Mouse (Mus musculus) adipocyte (in vitro differentiated cells): Measurements from ENCODE around the gene Sema6d.

Source experiments
- DNase-seq: peaks from one replicate; pipeline ENCODE4 v3.0.0-alpha.2; 2016; ENCODE audit warnings: low spot score

Sema6d gene

GRCm38 (mm10) chr2:124401727-124402380 is 312.1 kb downstream of the Sema6d start:
- DNase-seq: no peak

DNA sequence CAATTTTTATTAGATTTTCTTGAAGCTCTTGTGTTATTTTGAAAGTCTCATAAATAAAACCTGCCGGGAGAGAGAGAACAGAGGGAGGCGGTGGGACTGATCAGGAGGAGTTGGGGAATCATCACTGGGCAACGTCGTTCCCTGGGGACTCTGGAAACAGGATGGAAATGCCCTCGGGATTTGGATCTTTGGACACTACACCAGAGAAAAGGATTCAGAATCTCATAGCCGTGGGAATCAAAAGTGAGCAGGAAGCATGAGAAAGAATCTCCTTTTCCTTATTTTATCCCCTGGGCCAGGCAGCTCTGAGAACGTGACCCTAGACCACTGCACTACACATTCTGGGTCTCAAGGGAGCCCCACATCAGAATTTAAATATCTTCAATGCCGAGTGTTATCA is 313.8 kb downstream of the Sema6d start:
- no peak for DNase-seq

DNA sequence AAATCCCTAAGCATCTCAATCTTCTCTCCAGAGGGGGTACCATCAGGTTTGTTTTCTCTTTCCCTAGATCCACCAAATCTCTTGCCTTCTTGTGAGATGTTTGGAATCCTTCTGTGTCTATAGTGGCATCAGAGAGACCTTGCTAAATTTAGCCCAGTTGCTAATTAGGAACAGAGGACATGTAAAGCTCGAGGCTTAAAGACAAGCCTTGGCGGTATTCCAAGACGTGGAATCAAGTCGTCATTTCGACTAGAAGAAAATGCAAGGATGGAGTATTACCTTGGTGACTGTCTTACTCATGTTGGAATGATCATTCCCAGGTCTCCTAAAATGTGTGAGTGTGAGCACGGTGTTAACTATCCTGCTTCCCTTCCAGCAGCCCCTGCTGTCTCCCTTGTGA is 314.2 kb downstream of the Sema6d start:
- DNase-seq: no peak

DNA sequence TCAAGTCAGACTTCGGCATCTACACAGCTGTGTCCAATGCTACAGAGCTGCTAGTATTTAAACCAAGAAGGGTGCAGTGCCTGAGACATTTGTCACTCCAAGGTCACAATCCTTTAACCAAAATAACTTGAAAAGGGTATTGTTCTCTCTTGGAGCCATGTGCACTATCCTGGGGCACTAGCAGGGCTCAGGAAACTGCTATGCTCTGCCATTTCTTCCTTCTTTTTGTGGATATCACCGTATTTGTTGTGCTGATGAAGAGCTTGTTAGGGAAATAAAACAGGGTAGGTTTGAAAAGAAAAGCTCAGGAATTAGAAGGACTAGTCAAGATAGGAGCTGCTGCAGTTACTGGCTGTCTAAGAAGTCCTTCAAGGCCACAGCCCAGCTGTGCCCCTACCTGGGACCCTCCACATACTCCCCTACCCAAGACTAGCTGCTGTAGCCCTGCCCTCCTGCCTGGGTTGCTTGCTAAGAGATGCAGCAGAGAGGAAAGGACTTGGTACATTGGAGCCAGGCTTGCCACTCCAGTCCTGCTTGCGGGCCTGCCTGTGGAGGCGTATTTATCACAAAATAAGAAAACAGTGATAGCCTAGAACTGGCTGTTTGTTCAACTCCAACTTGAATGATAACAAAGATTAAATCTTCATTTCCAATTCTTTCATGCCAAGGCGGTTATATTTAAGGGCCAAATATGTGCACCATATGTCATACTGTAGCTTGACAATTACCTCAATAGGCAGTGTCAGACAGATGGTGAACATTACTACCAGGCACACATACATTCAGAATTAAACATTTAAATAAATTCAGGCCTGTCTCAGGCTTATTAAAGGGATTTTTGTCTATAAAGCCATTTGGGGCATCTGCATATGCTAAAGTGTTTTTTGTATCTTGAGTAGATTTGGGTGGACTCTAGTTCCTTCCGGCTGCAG is 315.1 kb downstream of the Sema6d start:
- DNase-seq: no peak

DNA sequence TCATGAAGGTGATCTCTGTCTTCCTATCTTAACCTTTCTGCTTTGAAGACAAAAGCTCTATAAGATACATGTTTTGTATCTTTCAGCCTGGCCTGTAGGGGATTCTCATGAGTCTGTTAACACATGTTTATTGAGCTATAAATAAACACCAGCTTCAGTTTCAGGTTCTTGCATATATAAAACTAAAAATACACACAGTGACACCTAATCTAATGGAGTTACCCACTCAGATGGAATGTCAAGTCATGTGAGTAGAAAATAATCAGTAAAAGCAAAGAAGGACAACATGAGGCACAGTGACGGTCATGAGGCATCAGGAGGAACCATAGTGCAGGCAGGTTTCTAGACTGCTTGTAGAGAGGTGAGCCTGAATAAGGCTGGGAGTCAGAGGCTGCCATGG is 319.2 kb downstream of the Sema6d start:
- no peak for DNase-seq

DNA sequence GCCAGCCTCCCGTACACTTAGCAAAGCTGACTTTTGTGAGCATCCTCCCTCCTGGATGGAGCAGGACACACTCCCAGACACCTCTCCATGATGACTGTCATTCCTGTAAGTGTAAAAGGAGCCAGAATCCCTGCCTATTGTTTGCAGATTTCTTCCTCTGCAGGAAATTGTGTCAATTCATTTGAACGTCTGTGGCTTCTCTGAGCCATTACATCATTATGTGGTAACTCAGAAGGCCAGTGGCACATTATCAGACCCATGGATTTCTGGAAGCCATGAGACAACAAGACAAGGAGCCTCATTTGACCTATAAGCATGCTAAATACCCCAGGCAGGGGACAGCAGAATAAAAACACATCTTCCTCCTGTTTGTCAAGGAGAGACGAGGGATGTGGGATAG is 327.0 kb downstream of the Sema6d start:
- DNase-seq: no peak

GRCm38 (mm10) chr2:124418319-124418718 is 328.6 kb downstream of the Sema6d start:
- DNase-seq: peak; percentile 35

DNA sequence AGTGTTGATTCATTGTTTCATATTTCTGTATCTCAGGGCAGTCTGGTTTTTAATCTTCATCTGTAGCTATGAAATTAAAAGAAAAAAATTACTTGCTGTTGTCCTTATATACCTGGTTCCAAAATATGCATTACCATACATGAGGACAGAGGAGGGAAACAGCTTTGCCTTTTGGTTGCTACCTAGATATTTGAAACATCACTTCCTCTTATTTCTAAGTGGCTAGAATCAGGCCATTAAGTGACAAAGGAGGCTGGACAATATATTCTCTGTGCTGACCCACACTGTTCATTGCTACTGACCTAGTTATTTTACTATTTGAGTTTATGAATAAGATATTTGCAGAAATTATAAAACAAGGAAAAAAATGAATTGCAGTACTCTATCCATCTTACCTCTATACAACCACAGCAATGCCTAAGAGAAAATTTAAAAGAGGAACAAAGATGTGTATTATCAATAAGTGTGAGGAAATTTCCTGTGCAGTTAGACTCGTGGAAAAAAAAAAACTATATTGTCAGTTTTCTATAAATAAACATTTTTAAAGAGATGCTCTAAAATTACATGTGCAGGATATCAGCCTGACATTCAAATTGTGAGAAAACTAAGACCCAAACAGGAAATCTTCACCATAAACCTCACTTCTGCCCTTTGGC is 330.5 kb downstream of the Sema6d start:
- no peak for DNase-seq

GRCm38 (mm10) chr2:124429744-124430143 is 340.0 kb downstream of the Sema6d start:
- DNase-seq: no peak

GRCm38 (mm10) chr2:124430708-124431107 is 340.9 kb downstream of the Sema6d start:
- DNase-seq: no peak

DNA sequence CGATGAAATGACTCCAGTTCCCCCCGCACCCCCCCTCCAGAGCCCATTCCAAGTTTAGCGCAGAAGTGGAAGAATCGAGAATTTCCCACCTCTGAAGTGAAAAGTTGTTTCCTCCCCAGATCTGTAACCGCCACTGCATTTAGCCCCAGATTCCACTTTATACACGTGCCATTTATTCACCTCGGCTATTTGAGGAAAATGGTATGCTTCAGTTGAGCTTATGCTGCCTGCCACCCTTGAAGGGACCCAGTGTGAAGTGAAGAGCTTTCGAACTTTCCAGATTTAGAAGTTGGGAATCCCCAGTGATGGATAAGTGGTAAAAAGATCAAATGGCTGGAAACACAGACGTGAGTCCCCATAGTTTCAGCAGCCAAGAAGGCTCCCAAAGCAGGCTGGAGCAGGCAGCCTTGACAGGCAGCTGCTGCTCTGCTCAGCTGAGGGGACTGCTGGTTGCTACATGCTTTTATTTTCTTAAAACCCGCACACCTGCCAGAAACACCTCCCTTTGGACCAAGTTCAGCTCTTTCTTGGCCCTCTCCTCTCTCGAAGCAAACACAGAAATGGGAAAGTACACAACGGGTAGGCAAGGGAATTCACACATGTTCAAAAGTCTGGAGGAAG is 345.7 kb downstream of the Sema6d start:
- DNase-seq: no peak

GRCm38 (mm10) chr2:124436704-124437103 is 346.9 kb downstream of the Sema6d start:
- DNase-seq: no peak

DNA sequence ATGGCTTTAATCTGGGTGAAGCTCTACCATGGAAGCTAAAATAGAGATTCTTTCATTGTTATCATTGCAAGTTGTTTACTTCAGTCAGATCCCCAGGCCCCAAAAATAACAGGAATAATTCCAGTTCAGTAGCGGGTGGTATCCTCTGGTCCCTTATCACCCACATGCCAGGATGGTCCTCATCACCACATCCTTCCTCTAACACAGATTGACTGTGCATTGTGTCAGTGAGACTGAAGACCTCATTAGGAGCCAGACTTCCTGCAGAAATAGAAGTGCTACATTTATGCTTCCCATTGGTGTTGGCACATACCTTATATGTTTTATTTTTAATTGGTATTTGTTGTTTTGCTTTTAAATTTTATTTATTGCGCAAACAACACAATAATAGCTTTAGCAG is 354.4 kb downstream of the Sema6d start:
- DNase-seq: no peak

DNA sequence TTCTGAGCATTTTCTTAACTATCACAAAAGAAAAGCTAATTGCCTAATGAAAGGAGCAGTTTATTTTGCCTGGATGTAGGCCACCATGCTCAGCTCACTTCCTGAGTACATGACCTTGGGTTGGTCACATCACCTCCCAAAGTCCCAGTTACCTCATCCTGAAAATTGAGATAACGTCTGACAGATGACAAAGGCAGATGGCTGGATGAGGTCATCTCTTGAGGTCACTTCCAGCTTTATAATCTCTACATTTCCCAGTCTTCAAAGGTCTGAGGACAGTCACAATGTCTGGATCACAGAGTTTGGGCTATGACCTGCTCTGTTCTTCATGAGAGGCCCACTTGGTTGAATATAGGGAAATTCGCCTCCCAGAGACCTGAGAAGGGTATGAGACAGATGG is 366.1 kb downstream of the Sema6d start:
- no peak for DNase-seq

DNA sequence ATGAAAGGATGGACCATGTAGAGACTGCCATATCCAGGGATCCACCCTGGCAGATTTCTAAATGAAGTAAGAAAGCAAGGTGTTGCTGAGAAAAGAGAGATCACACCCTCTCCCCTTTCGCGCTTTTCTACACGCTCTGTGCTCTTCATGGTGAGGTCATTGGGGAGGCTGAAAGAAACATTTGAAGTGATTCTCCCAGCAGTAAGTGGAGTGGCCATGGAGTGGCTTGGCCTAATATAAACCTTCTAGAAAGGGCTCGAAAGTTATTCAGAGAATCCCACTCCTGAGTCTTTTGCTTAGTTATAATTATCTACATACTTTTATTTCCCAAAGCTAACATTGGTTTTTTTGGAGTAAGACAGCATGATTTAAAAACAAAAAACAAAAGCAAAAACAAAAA is 367.2 kb downstream of the Sema6d start:
- DNase-seq: no peak

DNA sequence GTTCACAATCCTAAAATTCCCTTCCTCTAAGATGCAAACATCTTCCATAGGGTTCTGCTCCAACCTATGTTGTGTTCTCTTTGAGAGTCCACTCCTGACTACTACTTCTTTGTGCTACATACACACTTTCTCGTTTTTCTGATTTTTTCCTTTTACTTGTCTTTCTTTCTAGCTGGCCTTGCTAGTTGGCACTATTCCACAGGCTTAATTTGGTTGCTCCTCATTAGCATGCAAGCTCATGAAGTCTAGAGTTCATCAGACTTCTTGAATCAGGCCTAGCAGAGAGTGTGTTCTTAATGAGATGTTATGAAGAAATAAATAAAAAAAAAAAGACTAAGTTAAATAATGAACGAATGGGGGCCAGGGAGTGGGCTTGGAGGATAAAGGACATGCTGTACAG is 368.3 kb downstream of the Sema6d start:
- DNase-seq: no peak

DNA sequence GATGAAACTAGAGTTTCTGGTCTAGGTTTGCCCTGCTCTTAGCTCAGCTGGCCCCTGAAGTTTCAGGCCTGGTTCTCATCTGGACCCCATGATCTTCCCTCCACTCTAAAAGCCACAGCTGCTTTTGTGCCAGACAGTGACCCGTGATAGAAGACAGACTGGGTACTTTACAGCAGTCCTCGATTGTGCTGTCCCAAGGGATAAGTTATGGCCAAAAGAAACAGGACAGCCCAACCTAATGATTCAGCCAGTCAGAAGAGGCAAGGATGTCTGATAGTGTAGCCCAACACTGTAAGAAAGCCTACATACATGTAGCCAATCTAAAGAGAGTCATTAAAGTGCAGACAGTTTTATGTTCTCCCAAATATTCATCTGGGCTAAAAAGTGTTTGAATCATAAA is 371.2 kb downstream of the Sema6d start:
- DNase-seq: peak; percentile 62

DNA sequence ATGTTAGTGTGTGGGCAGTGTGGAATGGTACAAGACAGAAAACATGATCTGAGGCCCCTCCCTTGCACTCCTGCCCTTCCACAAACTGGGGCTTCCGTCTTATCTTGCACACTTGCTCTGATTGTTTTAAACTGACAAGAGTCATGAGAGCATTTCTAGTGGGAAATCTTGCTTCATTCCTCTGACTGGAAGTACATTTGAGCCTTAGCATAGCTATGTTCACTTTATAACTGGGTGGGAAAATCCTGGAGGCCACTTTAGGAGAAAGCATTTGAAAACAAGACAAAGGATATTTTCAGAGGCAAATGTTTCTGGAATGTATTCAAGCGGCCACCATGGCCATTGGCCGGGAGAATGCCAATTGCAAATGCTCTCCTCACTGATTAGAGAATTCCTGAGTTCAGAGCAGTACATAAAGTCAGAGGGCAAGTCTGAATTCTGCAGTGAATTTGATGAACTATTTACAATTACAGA is 371.6 kb downstream of the Sema6d start:
- DNase-seq: peak; percentile 52

- DNase-seq: no peak
These were observed 375.5 kb downstream of the Sema6d start for GRCm38 (mm10) chr2:124465004-124465946.

GRCm38 (mm10) chr2:124467429-124467828 is 377.7 kb downstream of the Sema6d start:
- DNase-seq: peak; percentile 75
